Mouse (Mus musculus): ENCODE data around the gene Gpd1l. TPM values are rescaled to one million over a fixed set of nuclear protein-coding genes. Genes with fewer than 3 reads are reported as not detected.

Gpd1l gene
- polyA plus RNA-seq, 1 experiment from 2014 or later: 12.0 TPM

Other genes starting within 250 kb of the Gpd1l start
- 94.0 and 97.3 TPM in 2 replicates for gene Dync1li1, start 245.2 kb downstream of the Gpd1l start, polyA plus RNA-seq (2014; fragmentation: Nextera tagmentation; extraction: Ambion mirVana)
- gene Cmtm6, start 202.9 kb downstream of the Gpd1l start, polyA plus RNA-seq (2014; fragmentation: Nextera tagmentation; extraction: Ambion mirVana): 24.1 and 25.7 TPM in 2 replicates
- gene Cmtm7, start 152.1 kb downstream of the Gpd1l start, polyA plus RNA-seq (2014; fragmentation: Nextera tagmentation; extraction: Ambion mirVana): 57.0 and 57.2 TPM in 2 replicates
- gene Cmtm8, start 89.8 kb downstream of the Gpd1l start, polyA plus RNA-seq (2014; fragmentation: Nextera tagmentation; extraction: Ambion mirVana): 15.2 and 20.4 TPM in 2 replicates
- gene Osbpl10, start 44.6 kb upstream of the Gpd1l start, polyA plus RNA-seq (2014; fragmentation: Nextera tagmentation; extraction: Ambion mirVana): 1.4 and 1.6 TPM in 2 replicates
- gene Rps27rt, start 48.8 kb upstream of the Gpd1l start, polyA plus RNA-seq (2014; fragmentation: Nextera tagmentation; extraction: Ambion mirVana): 307 and 376 TPM in 2 replicates

Measured in neural tube, embryonic 11.5 days (tissue).